Mouse (Mus musculus) erythroblast, embryonic 14.5 days (primary cell): ENCODE results near the gene Plscr1.

Experiments used
- GATA1 ChIP-seq: IDR thresholded peaks from 2 replicates; pipeline ENCODE4 v1.6.1; 2012; ENCODE audit warnings: low read length, inconsistent platforms, mixed read lengths
- TAL1 ChIP-seq: IDR thresholded peaks from 3 replicates; pipeline ENCODE4 v1.6.1; 2012; ENCODE audit warnings: low read length, inconsistent platforms, mixed read lengths

DNA sequence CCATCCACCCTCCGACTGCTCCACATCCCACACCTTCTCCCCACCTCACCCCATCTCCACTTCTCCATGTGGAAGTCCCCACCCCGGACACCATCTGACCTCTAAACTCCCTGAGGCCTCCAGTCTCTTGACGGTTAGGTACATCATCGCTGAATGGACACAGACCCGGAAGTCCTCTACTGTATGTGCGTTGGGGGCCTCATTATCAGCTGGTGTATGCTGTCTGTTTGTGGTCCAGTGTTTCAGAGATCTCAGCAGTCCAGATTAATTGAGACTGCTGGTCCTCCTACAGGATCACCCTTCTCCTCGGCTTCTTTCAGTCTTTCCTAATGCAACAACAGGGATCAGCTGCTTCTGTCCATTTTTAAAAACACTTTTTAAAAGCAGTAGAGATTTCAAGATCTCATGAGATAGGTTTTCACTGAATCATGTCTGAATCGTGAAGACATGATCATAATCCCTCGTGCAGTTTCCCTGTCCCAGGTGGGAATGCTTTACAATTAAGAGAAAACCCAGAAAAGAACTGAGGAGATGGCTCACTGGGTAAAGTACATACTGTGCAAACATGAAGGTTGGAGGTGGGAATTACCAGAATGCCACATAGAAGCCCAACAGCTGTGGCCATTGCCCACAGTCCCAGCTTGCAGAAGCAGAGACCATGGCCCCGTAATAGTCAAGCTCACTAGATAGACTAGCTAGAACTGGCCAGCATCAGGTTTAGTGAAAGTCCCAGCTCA lies 4.2 kb downstream of the Plscr1 start:
- TF ChIP-seq TAL1 (no peak), GATA1 (no peak)
